Mouse (Mus musculus): ENCODE data around the gene Jmjd1c.
"Not testable (repeated sequence)": the region's sequence is repeated elsewhere in the genome, so short reads cannot be mapped to it uniquely, and the experiment has no call there.

The Jmjd1c gene

GRCm38 (mm10) chr10:67100011-67100661 is 4.2 kb downstream of the Jmjd1c start:
- in situ Hi-C loops (cut with MseI, MboI) = no loop called here

- in situ Hi-C loops (cut with MseI, MboI) = no loop called here
Measured at GRCm38 (mm10) chr10:67100831-67101251, 4.9 kb downstream of the Jmjd1c start.

DNA sequence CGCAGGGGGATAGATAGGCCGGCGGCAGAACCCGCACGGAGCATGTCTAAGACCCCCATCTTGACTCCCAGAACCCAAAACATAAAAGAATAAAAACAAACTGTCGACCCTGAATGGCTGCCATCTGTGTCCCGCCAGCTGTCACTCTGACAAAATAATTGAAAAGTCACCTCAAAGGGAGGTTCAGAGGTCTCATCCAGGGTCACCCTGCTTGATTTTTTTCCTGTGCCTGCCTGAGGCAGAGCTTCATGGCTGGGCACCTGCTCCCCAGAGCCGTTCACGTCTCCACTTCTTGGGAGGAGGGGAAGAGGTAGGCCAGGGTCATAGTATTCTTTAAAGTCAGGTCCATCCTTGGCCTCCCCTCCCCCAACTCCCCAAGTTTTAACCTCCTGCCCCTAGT is 8.6 kb downstream of the Jmjd1c start:
- in situ Hi-C loops (cut with MseI, MboI) = no loop called here

DNA sequence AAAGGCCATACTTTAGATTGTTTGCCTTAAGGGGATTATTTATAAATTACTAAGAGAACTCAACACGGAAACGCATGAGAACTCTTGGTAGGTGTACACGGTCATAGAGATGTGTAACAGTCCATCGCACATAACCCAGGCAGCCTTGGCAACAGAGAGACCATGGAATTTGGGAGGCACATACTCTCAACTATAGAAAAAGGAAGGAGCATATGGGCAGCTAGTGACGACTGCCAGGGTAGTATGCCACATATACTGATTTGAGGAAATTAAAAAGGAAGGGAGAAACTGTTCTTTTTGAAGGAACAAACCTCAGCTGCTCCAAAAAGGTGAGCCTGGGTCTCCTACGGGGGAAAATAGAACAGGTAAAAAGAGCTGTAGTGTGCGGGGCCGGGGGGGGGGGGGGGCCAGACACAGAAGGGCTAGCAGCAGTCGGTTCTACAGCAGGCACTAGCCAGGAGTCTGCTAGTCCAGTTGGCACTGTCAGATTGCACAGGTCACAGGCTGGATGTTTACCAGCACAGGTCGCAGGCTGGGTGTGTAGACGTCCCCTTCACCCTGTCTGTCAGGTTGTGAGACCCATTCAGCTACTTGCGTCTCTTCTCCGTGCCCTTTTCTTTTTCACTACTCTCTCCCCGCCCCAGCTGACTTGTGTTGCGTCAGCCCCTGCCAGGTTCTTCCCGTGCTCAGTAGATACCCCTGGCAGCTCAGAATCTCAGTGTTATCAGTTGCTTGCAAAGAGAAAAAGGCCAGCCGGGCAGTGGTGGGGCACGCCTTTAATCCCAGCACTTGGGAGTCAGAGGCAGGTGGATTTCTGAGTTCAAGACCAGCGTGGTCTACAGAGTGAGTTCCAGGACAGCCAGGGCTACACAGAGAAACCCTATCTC is 9.6 kb downstream of the Jmjd1c start:
- in situ Hi-C loops (cut with MseI, MboI) = no loop called here

- in situ Hi-C loops (cut with MseI, MboI) = no loop called here
Measured at GRCm38 (mm10) chr10:67106400-67106799, 10.5 kb downstream of the Jmjd1c start.

DNA sequence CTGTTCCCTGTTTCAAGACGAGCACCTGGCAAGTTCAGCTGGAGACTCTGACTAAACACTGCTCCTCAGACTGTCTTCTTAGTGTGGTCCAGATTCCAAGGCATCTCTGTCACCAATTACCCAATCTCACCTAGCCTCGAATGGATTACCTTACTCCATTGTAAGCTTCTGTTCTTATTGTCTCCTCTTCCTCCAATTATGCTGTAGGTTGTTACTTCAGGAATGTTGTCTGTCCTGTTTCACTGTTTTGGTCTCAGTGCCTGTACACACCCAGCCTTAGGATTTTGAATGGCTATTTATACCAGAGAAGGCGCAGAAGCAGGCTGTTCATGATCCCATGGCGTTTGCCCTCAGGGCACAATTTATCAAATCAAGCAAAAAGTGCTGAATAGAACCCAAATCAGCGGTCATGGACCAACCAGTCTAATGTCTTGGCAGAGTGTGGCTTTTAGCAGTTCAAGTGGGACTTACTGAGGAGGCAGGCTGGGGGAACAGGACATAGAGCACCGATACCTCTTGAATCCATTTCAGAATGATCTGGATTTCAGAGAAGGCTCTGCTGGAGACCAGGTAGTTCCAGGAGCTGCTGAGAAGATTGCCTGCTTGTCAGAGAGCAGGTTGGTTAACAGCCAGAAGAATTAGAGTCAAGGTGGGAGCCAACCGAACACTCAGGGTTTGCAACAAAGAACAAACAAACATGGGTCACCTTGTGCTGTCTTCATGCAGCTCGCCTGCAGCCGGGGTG is 11.3 kb downstream of the Jmjd1c start:
- in situ Hi-C loops (cut with MseI, MboI) = no loop called here

DNA sequence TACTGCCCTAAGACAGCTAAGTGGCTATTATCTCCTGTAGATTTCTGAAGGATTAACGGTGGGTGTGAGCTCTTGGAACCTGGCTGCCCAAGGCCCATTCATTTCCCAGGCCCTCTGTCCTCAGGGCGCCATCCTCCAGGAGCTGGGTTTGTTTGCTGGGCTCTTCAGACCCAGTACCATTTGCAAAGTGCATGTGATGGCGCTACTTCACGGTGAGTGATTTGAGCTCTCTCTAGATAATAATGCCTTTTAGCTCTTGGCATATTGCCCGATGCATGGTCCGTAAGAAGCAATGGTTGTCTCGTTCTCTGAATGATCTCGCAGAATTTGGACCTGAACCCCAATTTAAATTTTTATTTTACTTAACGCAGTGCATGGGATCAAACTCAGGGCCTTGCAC is 12.2 kb downstream of the Jmjd1c start:
- in situ Hi-C loops (cut with MseI, MboI) = no loop called here

- in situ Hi-C loops (cut with MseI, MboI) = no loop called here
Measured at GRCm38 (mm10) chr10:67109635-67110034, 13.7 kb downstream of the Jmjd1c start.

DNA sequence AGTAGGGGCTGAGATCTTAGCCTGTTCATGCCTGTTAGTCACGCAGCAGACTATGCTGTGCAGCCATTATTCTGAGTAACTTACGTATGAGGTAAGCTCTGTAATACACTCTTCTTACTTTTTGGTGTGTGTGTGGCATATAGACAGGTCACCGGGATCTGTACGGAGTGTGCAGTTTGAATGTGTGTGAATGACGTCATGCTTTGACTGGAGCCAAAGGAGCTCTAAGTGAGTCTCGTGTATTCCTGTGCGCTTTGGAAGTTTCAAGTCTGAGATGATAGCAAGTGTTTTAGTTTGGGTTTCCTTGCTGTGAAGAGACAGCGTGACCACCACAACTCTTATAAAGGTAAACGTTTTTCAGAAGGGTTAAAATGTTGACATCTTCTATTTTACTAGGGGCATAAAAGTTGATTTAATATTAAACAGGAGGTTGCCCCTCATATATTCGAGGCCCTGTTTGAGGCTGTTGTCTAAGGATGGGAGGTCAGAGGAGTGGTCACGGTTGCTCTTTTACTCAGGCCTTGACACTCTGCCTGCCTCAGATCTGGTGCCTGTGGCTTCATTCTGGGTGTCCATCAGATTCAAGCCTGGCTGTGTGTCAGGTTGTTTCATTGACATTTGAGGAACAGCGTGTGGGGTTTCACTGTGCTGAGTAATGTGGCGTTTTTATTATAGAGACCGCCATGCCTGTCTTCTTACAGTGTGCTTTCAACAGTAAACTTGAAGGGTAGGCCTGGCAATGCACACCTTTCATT is 15.3 kb downstream of the Jmjd1c start:
- in situ Hi-C loops (cut with MseI, MboI) = no loop called here

DNA sequence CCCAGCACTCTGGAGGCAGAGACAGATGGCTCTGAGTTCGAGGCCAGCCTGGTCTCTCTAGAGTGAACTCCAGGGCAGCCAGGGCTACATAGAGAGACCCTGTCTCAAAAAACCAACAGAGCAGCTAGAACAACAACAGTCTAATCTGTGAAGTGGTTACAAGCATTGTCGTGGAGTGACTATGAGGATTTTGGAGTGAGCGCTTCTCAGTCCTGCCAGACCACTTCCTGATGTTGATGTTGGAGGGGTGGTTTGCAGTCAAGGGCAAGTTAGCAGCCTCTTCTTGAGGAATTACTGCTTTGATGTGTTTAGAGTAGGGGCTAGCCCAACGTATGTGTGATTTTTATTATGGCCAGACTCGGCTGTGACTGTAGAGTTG is 15.9 kb downstream of the Jmjd1c start:
- in situ Hi-C loops (cut with MseI, MboI) = no loop called here

GRCm38 (mm10) chr10:67112967-67113366 is 17.0 kb downstream of the Jmjd1c start:
- in situ Hi-C loops (cut with MseI, MboI) = not testable (repeated sequence)

DNA sequence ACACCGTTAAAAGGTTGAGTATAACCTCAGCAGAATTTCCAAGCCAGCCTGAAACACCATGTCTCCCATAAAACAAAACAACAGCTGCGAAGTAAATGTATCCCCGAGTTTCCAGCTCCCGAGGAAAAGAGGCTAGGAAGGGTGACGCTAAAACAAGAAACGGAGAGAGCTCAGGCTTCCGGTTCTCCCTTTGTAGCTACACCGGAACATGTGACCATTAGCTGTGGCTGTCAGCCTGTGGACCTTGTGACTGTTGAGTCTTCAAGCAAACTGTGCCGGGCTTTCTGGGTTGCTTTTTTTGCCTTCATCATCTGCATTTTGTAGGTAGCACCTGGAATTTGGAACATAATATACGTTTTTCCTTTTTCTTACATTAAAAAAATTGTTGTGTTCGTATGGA is 17.9 kb downstream of the Jmjd1c start:
- in situ Hi-C loops (cut with MseI, MboI) = no loop called here

- in situ Hi-C loops (cut with MseI, MboI) = no loop called here
Measured at GRCm38 (mm10) chr10:67115115-67115514, 19.2 kb downstream of the Jmjd1c start.

DNA sequence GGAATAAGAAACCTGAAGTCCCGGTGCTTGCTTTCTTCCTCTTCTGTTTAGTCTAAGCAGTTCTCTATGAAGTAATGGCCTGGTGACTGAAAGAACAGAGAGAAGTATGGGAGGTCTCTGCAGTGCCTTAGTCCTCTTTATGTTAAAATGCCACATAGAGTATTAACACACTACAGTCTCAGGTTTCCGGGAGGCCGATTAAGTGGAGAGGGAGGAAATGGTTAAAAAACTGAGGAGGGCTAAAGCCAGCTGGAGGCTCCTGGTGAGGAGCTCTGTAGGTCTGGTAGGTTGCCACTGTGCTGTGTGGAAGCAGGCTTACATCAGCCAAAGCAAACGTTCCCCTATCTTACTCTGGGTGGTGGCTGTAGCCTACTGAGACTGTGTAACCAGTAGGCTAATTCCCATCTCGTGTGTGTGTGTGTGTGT is 19.8 kb downstream of the Jmjd1c start:
- in situ Hi-C loops (cut with MseI, MboI) = no loop called here

DNA sequence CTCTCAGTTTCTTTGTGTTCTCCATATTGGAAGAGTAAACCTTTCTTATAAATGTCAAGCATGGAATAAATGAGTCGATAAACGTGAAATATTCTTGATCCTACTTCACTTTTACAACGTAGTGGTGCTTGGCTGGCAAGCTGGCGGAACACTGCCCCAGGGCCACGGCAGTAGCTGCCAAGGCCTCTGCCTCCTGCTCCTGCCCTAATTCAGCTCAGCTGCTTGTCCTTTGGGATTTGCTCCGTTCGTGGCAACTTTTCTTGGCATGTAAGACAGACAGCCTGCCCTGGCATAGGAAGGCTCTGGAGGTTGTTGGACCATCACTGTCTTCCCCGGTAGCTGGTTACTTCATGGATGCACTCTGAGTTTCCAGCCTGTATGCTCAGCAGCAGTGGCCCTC is 20.3 kb downstream of the Jmjd1c start:
- in situ Hi-C loops (cut with MseI, MboI) = no loop called here

DNA sequence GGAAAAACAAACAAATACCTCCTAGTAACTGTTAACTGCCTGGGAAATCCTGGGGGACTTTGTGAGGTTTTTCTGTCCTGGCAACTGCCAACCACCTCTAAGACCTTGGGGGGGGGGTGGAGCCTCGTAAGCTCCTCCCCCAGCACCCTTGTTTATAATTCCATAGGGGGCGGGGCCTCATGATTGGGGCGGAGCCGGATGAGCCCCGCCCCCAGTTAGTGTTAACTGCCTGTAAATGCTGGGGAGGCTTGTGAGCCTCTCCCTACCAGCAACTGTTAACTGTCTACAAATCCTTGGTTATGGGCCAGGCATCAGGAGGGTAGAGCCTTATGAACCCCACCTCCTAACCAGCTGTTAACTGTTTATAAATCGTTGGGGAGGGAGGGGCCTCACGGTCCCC is 23.4 kb downstream of the Jmjd1c start:
- in situ Hi-C loops (cut with MseI, MboI) = no loop called here

GRCm38 (mm10) chr10:67120180-67120579 is 24.3 kb downstream of the Jmjd1c start:
- in situ Hi-C loops (cut with MseI, MboI) = no loop called here

- in situ Hi-C loops (cut with MseI, MboI) = no loop called here
Measured at GRCm38 (mm10) chr10:67120640-67121039, 24.7 kb downstream of the Jmjd1c start.

DNA sequence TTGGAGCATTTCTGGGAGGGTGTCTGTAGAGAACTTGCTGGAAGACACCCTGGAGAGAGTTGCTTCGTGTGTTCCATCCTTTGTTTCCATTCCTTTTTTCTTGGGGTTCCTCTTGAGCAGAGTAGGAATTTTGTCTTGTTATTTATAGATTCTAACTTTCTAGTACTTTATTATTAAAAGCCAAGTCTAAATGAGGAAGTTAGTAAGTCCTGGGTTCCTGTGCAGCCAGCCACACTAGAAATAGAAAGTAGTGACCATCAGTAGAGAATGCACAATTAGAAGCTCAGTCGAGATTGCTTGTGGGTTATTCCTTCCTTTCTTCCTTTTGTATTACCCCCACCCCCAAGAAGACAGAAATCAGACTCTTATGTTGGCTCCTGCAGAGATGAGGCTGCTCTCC is 27.8 kb downstream of the Jmjd1c start:
- in situ Hi-C loops (cut with MseI, MboI) = no loop called here

DNA sequence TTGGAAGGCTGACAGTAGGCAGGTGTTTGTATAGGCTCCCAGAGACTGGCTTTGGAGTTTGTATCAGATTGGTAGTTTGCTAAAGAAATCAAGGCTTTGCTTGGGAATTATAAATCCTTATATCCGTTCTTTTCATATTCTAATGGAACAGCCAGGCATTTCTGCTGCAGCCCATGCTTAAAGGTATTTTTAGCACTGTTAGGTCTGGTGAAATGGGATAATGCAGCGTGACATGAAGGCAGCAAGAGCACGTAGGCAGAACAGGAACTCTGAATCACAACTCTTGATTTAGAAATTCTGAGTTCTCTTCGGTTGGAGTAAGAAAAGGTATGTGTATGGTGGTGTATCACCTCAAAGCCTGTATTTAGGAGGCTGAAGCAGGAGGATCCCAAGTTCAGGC is 28.2 kb downstream of the Jmjd1c start:
- in situ Hi-C loops (cut with MseI, MboI) = no loop called here

DNA sequence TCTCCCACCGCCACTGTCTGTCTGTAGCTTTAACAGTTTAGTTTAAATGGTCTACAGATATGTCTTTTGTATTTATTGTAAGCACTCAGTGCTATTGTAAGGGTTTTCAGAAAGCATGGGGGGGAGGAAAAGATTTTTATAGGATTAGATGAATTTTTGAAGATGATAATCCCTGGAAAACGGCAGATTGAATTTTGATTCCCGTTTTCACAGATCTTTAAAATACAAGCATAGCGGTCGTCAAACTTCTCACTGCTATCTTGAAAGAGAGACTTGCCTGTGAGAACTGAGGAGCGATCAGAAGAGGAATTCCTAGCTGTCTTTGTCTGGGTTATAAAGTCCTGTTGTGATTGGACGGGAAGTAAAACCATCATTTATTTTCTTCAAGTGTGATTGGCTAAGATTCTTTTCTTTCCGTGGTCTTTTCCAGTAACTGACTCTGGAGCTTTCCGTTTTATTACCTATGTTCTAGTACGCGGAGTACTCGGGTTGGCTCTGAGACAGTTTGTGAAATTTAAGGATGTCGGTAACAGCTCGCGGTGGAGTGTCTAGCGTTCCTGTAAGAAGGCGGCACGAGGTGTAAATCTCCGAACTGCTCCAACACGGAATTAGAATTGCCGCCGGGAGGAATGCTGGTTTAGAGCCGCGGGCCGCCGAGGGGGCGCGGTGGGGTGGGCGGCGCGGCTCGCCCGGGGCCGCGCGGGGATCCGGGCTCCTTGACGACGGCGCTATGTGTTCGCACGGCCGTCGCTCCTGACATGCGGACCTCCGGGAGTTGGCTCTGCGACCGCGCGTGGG is 30.3 kb downstream of the Jmjd1c start:
- in situ Hi-C loops (cut with MseI, MboI) = no loop called here
